Mouse (Mus musculus) cerebellum, adult 9-10 months (tissue): Measurements from ENCODE around the gene Per2.

ENCODE experiments used
- DNase-seq: peaks from one replicate; pipeline ENCODE4 v3.0.0; 2022

The Per2 gene

DNA sequence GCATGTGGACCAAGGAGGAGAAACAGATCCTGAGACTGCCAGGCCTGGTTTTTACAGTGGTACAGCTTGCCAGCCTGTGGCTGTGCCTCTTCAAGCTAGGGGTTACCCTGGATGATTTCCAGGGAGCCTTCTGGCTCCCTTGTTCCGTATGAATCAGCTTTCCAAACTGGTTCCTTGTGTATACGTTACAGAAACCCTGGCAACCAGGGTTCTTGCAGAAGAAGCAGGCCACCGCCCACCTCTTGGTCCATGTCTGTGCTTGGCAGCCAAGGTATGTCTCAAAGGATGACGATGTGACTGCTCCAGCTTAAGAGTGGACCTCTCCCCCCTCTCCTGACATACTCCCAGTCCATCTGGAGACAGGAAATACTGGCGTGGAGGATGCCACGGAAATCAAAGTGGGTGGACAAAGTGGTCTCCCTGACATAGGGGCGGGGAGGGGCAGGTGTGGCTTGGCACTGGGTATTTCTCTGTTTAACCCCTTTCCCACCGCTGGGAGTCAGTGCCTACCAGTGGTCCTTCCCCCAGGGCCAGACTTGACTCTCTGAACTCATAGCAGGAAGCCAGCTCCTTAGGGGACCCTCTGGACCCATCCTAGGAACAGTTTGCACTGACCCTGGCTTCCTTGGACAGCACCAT, 782 bp downstream of the Per2 start:
- DNase-seq: peak; percentile 76

DNA sequence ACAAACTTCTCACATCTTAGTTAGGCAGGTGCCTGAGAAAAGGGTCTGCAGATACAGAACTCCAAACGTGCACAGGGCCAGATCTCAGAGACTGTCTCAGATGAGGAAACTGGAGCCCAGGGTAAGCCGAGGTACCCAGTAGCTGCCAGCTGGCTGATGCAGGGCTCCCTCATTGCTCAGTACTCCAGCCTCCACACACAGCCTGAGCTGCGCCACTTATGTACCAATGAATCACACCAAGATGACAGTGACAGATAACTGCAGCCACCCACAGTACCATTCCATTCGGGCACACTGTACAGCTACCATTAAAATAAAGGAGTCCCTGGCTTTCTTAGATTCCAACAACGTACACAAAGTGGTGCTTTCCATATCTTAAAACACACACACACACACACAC, 1.4 kb downstream of the Per2 start:
- DNase-seq: peak; percentile 47

DNA sequence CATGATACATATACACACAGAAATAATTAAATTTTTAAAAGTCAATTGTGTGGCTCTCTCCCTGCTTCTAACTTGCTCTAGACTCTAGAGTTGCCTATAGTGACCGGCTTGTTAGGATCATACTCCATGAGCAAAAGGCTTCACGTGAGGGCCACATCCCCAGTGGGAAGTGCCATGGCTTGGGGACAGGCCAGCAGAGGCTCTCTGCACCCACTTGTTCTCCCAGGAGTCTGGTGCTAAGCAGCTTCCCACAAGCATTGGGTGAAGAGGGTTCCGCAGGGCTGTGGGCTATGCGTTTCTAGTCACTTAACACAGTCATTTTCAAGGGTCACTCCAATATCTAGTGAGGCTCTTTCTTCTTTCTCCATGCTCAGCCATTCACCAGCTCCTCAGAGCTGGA, 2.0 kb downstream of the Per2 start:
- no peak for DNase-seq

DNA sequence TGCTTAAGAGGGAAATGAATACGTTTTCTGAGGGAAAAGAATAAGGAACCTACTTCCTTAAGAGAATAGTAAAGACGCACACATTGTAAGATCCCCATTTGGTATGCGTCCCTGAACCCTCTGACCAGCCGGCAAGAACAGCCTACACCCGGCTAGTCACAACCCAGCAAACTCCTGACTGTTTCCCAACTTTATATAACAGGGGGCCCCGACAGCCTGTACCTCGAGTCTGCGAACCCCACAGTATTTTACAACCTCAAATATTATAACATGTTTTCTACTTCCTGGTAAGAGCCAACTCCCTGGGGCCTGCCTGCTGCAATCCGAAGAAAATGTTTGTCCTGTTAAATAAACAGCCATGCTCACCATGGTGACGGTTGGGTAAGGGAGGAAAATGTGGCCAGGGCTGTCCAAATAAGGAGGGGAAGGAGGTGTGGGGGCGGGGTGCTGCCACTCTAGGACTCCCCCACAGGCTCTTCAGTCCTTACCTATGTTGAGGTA, 2.8 kb downstream of the Per2 start:
- no peak for DNase-seq

DNA sequence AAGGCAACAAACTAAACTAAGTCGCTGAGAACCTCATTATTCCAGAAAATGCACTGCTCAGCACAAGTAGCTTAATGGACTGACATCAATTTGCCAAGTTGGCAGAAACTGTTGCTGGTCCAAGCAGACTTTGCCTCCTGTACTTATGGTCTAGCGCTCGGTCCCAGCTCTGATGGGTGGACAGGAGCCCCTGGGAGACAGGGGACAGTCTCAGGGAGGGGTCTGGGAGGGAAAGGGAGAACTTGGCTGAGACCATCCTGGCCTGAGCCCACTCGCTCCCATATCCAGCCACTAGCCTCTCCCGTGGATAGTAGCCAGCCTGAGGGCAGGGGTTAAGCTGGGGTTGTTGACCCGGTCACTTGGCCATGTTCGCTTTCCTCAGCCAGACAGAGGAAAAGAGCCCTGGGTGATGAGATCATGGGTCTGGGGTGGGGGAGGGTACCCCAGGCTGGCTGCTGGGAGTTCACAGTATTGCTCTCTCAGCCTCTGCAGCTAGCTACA, 3.4 kb downstream of the Per2 start:
- no peak for DNase-seq

DNA sequence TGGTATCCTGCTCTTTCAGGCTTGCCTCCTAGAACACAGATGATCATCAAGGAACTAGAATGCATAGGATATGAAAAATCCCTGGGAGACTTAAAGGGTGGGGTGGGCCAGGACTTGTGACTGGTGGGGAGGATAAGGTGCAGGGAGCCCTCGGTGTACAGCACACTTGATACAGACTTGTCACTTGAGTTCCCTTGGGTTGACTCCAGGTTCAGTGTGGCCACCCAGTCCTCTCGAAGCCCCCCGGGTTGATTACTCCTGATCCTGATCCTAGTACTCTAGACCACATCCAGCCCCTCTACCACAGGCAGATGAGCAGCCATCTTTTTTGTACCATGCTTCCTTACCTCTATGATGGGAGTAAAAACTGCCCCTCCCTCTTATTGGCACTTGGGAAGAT, 4.2 kb downstream of the Per2 start:
- DNase-seq: no peak

DNA sequence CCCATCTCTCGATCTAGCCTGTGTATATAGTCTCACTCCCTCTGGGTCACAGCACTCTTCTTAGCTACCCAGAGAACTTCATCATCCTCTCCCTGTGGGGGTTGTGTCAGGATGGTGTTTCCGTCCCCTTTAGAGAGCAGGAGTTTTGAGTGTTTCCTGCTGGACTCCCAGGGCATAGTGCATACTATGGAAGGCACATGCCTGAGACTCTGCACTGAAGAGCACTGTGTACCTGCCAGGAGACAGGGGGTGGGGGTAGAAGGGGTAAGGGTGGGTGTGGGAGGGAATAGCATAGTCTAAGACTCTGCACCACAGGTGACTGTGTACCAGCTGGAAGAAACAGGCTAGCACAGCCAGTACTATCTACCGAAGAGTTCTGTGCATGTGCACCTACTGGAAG, 4.8 kb downstream of the Per2 start:
- no peak for DNase-seq

DNA sequence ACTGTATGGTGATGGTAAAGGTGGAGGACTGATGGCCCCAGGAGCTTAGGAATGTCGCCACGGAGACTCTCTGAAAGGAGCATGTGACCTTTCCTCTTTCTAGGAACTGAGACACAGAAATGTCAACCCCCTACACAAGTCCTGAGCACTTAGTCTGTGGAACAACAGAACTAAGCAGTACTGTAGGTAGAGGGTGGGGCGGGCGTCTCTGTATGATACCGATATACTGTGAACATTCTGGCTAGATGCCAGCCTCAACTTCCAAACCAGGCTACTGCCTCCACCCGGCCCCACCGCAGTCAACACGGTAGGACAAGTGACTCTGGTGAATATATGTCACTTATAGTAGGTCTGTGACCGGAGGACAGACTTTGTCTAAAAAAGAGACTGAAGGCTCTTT, 5.2 kb downstream of the Per2 start:
- DNase-seq: no peak

DNA sequence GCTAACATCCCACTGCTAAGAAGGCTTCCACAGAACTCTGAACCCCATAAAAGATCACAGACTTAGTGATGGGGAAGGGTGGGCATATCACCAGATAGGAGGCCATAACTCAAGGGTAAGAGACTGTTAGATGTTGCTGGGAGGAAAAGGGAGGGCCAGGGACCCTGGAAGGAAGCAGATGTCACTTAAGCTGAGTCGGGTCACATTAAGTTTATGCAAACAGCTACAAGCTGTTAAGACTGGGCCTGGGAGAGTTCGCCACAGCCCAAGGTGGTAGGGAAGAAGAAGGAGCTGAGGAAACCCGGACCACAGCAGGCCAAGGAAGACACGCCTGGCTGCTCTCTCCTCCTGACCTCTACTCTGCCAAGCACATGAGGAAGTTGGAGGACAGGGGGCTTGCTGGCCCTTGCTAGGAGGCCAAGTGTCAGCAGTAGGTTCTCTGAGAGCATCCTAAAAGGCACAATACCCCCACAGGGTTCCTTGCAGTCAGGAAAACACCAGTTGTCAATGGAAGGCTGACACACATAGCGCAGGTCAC, 7.5 kb downstream of the Per2 start:
- no peak for DNase-seq

DNA sequence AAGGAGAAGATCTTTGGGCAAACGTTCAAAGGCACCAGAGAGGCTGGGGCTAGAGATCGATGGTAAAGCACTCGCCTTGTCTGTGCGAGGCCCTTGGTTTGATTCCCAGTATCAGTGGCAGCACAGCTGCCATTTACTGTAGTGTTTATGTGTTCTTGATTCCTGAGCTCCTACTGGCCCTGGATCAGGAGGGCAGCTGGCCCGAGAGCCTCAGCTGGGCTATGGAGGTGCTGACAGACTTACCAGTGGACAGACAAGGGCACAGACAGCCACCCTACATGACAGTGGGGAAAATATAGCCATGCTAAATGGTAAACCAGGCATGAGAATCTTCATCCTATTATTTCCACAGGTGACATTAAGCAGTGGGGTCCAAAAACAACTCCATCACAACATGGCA, 8.3 kb downstream of the Per2 start:
- DNase-seq: no peak

DNA sequence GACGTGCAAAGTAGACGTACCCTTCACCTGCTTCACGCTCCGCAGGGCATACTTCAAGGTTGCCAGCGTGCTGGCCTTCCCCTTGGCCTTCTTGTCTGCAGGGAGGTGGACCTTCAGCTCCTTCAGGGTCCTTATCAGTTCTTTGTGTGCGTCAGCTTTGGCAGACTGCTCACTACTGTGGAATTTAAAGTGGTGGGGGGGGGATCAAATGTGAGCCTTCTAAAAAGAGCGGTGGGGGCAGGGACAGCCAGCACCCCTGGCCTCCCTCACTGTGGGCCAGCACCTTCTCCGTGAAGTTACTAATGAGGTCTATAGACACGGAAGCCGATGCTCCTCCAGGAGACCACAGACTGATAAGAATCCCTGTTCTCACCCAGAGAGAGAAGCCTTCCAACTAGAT, 10.4 kb downstream of the Per2 start:
- DNase-seq: no peak

DNA sequence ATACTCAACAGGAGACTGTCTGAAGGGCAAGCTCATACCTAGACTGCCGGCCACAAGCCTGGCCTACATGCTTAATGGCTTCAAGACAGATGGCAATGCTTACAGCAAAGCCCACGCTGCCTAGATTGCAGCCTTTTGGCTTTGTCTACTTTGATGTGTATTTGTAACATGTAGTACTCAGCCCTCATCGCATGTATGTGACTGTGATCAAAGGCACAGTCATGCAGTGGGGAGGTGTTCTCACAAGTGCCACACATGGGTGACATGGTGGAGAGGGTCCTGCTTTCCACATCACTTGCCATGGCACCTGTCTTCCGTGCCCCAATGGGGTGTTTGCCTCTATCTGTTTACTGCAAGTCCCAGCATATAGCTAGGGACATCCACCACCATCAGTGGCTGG, 12.6 kb downstream of the Per2 start:
- no peak for DNase-seq

DNA sequence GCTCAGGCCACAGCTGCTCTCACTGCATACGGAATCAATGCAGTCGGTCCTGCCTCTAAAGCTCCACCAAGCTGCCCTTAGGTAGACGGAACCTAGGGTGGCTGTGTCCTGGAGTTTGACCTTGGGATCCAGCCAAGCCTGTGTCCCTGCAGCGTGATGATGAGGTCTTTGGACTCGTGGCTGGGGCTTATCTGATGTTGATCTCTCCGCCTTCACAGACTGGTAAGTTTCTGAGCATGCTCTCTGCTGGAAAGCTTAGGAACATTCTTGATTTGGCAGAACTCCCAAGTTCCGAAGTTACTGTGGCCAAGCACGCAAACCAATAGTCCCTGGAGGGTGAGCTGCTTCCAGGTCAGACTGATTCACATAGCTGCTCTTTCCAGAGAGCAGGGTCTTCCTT, 13.1 kb downstream of the Per2 start:
- DNase-seq: no peak

DNA sequence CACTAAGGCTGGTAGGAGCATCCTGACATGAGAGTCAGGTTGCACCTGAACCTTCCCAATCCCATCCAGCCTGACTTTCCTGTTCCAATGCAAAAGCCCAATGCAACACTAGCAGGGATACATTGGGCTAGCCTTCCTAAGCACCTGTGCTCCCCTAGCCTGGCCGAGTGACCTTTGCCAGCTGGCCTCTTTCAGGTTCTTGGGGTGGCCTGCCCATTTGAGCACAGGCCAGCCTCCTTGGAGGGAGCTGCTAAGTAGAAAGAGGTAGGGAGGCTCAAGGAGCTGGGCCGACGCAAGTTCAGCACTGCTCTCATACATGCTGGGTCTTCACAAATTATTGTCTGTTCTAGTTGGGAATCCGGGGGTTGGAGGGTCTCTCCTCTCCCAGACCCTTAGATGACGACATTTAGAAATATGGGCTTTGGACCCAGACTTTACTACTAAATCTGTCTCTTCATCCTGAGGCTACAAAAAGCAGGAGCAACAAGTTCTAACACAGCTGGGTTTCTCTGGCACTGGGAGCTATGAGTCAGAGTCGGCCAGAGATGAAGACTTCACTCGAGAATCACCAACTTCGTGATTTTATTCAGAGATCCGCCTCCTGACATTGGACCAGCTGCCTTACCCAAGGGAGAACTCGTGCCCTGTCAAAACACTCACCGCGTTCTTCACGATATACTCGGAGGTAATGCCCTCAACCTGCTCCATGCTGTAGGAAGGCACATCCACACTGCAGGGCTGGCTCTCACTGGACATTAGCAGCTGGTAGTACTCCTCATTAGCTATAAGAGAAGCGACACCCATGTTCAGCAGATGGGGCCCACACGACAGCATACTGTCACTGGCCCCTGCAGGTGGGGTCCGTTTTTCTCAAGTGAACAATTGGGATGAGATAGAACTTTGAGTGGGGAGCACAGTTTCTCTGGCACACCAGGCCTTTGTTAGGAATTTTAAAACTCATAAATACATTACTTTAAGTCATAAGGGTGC, 14.0 kb downstream of the Per2 start:
- DNase-seq: no peak

DNA sequence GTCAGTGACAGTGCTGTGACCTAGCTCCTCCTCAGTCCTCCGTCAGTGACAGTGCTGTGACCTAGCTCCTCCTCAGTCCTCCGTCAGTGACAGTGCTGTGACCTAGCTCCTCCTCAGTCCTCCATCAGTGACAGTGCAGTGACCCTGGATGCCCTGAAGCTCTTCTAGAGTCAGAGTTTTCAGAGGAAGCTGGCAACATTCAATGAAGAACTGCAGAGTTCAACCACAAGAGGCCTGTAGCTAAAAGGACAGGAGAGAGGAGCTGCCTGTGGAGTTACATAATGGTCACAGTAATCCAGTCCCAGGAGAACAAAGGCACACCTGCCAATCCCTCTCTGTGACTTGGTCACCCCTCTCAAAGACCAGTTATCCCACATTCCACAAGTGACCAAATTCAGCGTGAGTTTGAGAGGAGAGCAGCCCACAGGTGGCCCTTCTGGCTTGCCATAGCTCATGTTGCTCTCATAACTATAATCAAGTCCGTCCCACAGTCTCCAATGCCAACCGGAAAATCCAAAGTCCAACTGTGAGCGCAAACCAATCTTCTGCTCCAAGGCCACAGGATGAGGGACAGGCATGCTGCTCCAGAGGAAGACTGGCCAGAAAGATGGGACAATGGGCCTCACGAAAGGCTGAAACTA, 16.7 kb downstream of the Per2 start:
- DNase-seq: no peak

DNA sequence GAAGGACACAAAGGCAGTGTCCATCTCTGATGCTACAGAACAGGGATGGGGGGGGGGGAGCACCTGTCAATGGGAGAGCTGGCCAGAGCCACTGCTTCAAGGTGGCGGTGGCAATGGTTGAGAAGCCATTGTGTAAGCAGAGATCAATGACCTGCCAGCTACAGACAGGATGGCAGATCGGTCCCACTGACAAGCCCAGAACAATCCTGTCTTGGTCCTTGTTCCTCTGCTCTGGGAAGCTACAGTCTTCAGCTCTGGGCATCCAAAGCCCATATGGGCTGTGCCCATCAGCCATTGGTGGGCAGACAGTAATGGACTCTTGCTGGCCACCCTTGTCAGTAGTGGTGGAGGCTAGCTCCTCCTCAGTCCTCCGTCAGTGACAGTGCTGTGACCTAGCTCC, 17.3 kb downstream of the Per2 start:
- DNase-seq: no peak

DNA sequence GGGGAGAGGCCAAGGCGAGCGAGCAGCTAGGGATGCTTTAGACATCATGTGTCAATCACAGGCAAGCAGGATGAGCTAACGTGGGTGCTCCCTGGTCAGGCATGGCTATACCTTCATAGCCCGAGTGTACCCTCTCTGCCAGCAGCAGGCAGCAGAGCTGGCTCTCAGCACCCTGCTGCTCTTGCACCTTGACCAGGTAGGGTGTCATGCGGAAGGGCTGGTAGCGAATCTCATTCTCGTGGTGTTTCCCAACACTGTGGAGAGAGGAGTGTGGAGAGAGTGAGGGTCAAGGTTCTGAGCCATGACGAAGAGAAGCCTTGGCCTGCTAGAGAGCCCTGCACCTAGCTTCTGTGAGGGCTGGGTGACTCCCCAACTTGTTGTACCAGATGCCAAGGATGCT, 19.3 kb downstream of the Per2 start:
- DNase-seq: no peak

DNA sequence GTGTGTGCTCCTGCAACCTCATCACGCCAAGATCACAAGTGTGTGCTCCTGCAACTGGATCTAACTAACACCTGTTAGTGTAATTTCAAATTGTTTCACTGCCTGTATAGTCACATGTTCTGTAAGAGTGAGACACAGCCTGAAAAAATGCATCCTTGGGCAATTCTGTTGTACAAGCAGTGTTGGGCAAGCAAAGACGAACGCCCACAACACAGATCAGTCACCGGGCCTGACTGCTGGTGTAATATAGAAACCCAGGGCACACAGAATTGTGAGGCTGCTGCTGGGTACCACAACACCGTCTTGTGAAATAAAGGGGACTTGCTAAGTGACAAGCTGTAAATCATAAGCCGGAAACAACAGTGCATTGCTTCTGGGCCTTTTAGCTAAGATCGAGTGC, 21.6 kb downstream of the Per2 start:
- no peak for DNase-seq

DNA sequence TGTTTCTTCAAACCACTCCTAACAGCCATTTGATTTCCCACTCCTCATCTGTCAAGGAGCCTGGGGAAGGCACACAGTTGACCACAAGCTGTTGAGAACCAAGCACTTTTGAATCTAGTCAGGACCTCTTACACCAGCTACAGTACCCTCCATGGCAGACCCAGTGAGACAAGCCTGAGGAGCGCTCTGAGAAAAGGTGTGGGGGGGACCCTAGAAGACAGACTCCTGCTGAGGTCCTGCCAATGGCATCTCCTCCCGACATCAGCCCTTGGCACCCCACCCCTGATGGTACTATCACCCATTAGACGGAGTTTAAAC, 22.1 kb downstream of the Per2 start:
- DNase-seq: no peak

DNA sequence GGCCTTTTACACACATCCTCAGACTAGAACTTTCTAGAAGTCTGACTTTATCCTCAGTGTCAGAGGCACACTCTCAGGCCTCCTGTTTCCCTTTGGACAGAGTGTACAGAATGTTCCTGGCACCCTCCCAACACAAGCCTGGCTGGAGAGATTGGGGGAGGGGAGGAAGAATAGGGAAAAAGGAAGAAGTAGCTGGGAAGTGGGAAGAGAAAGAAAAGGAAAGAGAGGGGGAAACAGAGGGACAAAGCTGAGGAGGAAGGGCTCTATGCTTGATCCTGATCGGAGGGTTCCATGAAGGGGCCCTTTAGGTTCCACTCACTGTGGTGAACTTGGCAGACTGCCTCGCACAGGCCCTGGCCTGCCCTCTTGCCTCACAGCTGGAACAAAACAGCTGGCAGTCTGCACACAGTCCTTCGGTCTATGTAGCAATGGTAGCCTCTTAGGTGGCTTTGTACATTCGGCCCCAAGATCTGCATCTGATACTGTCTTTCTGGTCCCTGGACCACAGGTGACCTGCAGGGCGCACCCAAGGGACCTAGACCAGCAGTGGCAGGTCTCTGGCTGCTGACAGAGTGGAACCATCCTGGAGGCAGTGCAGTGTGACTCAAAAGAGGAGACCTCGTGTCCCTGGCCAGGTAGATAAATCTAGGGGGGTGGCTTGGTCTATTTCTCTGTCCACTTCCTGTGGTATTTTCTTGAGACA, 22.6 kb downstream of the Per2 start:
- peak; percentile 69 for DNase-seq

DNA sequence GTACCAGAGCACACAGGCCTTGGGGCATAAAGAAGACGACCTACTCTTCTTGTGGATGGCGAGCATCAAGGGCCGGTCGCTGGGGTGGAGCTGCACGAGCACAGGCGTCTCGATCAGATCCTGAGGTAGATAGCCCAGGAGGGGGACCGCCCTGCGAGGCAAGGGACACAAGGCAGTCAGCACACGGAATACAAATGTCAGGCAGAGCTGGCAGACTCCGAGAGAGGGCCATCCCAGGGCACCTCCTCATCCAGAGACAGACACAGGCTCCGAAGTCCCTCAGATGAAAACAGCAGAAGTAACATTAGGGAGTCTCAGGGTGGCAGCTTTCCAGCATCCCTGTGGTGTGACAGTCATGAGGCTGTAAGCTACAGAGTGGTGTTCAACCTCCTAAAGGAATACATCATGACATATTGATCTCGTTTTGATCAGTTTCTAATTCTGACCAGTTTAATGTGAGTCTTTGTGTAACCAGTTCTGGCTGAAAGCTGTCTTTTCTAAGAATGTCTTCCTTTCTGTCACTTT, 23.5 kb downstream of the Per2 start:
- DNase-seq: peak; percentile 40

DNA sequence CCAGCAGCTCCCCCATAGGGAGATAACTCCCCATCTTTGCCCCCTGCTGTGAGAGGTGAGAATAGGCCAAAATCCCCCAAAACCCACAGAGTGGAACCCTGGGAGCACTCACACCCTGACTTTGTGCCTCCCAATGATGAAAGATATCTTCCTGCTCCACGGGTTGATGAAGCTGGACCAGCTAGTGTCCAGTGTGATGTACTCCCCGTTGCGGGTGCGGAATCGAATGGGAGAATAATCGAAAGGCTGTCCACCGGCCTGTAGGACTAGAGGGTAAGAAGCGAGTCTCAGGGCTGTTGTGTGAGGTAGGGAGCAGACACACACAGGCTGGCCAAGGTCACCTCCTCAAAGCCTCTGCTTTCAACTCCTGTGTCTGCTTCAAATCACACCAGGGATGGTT, 24.2 kb downstream of the Per2 start:
- no peak for DNase-seq

DNA sequence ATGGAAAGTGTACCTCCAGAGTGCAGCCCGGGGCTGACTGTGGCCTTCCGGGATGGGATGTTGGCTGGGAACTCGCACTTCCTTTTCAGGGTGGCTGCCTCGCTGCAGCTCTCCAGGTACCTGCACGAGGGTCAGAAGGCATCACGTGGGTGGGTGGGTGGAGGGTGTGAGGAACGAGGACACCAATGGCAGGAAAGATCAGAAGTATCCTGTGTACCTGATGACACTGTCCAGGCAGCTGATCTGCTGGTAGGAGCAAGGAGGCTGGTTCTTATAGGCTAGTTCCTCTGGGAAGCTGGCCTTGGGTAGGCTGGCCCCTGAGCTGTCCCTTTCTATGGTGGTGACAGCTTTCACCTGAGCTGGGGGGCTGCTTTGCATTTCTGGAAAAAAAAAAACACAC, 28.4 kb downstream of the Per2 start:
- DNase-seq: no peak
